In the genomic region with DNA sequence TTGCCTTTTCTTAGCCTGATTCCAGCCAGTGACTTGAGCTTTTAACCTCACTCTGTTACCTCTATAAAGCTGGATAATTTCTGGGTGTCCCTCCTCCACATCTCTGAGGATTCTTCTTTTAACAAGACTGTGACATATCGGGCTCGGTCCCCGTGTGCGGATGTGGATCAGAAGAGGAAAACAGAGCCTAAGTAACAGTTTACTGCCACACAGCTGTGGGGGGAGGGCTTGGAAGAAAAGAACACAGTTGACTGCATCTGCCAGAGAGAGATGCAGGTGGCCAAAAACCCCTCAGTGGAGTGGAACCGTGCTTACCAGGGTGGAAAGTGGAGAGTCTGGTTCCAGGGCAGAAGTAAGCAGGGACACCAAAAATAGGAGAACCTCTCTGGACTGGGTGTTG, we compare ENCODE assay signal across 20 mouse cellular contexts. TPM values are rescaled to one million over a fixed set of nuclear protein-coding genes. Genes with fewer than 3 reads are reported as not detected.
A peak's percentile ranks its signal among the peaks of the same experiment; 100 is the strongest.
DNase-seq lines count a peak whose midpoint lies in the region; ATAC-seq and TF ChIP-seq lines count a peak whose summit lies in the region.
"Had no signal": no experiment of that assay in that cellular context is flagged by ENCODE, and none has a peak within 500 bp of the region (broad histone marks: within the 10 kb centered on the region; RNA-seq: fewer than 3 reads in every experiment).

No protein-coding gene starts in this region.

- H3K4me1 ChIP-seq in heart, postnatal 0 days (ENCODE audit: control insufficient read depth, insufficient read depth) = no peaks in the 10 kb centered on the region
- H3K4me1 ChIP-seq in intestine, embryonic 15.5 days (replicated peaks) = no peaks in the 10 kb centered on the region
- H3K4me1 ChIP-seq: embryonic facial prominence, embryonic 15.5 days; forebrain, embryonic 12.5 days; limb, embryonic 10.5 days; liver, embryonic 13.5 days had no signal

- H3K4me3 ChIP-seq in heart, postnatal 0 days (ENCODE audit: low read depth, low read length) = peak overlapping the region; percentile 15; the same call in 1 of the 2 replicates
- no peak overlapping the region for H3K4me3 ChIP-seq in intestine, embryonic 15.5 days (replicated peaks)
- H3K4me3 ChIP-seq: embryonic facial prominence, embryonic 15.5 days; forebrain, embryonic 12.5 days; limb, embryonic 10.5 days; liver, embryonic 13.5 days; midbrain, embryonic 10.5 days had no signal

- no peak for DNase-seq in heart, postnatal 0 days (ENCODE audit: low spot score)
- DNase-seq in heart, postnatal 14 days = no peak
- peak; percentile 41 to 43 for DNase-seq in B cell, adult 2 months
- peak; percentile 62 for DNase-seq in naive thymus-derived CD4-positive, alpha-beta T cell, adult 2 months (ENCODE audit: low read depth)
- DNase-seq in thymus, postnatal 0 days (ENCODE audit: low spot score) = peak; percentile 91
- DNase-seq in cerebellum, adult 8-10 months = no peak
- no peak for DNase-seq in frontal cortex, postnatal 10 days (ENCODE audit: low spot score in 2 of 2)
- DNase-seq: adrenal gland, adult 8-10 months; cerebellum, adult 9-10 months; kidney, postnatal 25 days; liver, embryonic 13.5 days; lung, postnatal 14 days had no signal

- no peak for TF ChIP-seq CTCF in heart, postnatal 0 days (IDR thresholded peaks at IDR 0.05; ENCODE audit: low read depth)

- H3K27ac ChIP-seq in heart, postnatal 0 days (ENCODE audit: low read depth) = no peak overlapping the region
- no peak overlapping the region for H3K27ac ChIP-seq in intestine, embryonic 15.5 days
- H3K27ac ChIP-seq: embryonic facial prominence, embryonic 15.5 days; forebrain, embryonic 12.5 days; hindbrain, postnatal 0 days; limb, embryonic 10.5 days; liver, embryonic 13.5 days; midbrain, embryonic 10.5 days had no signal

- H3K9ac ChIP-seq in heart, postnatal 0 days (replicated peaks; ENCODE audit: low read depth, low read length) = no peak overlapping the region
- no peak overlapping the region for H3K9ac ChIP-seq in intestine, embryonic 15.5 days
- H3K9ac ChIP-seq: embryonic facial prominence, embryonic 15.5 days; forebrain, embryonic 12.5 days; liver, embryonic 13.5 days had no signal

- no peak for TF ChIP-seq EP300 in heart, postnatal 0 days (IDR thresholded peaks at IDR 0.05; ENCODE audit: low read depth)

- no peaks in the 10 kb centered on the region for H3K27me3 ChIP-seq in heart, postnatal 0 days (ENCODE audit: control insufficient read depth, insufficient read depth, low read length)
- H3K27me3 ChIP-seq in intestine, embryonic 15.5 days (replicated peaks) = no peaks in the 10 kb centered on the region
- H3K27me3 ChIP-seq: embryonic facial prominence, embryonic 15.5 days; forebrain, embryonic 12.5 days; liver, embryonic 13.5 days had no signal

- intact Hi-C loops in heart, postnatal 14 days (cut with DNase I) = no loop called here

- 85% methylated on average over 5 of the region's 5 CpGs for WGBS in heart, postnatal 0 days
- WGBS in intestine, embryonic 15.5 days = 90% methylated on average over 5 of the region's 5 CpGs

- no peak for ATAC-seq in heart, postnatal 0 days (ENCODE audit: insufficient read depth, low read depth)
- no peak for ATAC-seq in intestine, embryonic 15.5 days
- ATAC-seq: hindbrain, postnatal 0 days had no signal

- H3K36me3 ChIP-seq in heart, postnatal 0 days (replicated peaks; ENCODE audit: control insufficient read depth, insufficient read depth, low read length) = no peaks in the 10 kb centered on the region
- no peaks in the 10 kb centered on the region for H3K36me3 ChIP-seq in intestine, embryonic 15.5 days
- H3K36me3 ChIP-seq: embryonic facial prominence, embryonic 15.5 days; forebrain, embryonic 12.5 days; limb, embryonic 10.5 days; liver, embryonic 13.5 days; midbrain, embryonic 10.5 days had no signal

- no peak overlapping the region for H3K4me2 ChIP-seq in heart, postnatal 0 days (ENCODE audit: low read depth, low read length)
- H3K4me2 ChIP-seq in intestine, embryonic 15.5 days (replicated peaks) = no peak overlapping the region
- H3K4me2 ChIP-seq: embryonic facial prominence, embryonic 15.5 days; forebrain, embryonic 12.5 days; liver, embryonic 13.5 days had no signal

- H3K9me3 ChIP-seq in heart, postnatal 0 days (replicated peaks; ENCODE audit: control insufficient read depth, low read length) = no peaks in the 10 kb centered on the region
- H3K9me3 ChIP-seq in intestine, embryonic 15.5 days = no peaks in the 10 kb centered on the region
- H3K9me3 ChIP-seq: embryonic facial prominence, embryonic 15.5 days; forebrain, embryonic 12.5 days; limb, embryonic 10.5 days; liver, embryonic 13.5 days; midbrain, embryonic 10.5 days had no signal

RNA-seq across cellular contexts. Expression of gene Slamf6, which starts 1.9 kb away (rescaled TPM):
- 0.12 TPM in 1 of 2 replicates, not detected in the other for total RNA-seq in heart, postnatal 0 days (2014; rRNA removed; ENCODE audit: low replicate concordance)
- polyA plus RNA-seq in heart, postnatal 0 days (2015; fragmentation: Nextera tagmentation; extraction: Ambion mirVana) = 0.11 and 0.26 TPM in 2 replicates
- total RNA-seq in heart, postnatal 14 days (2021) = 1 to 10 TPM in 1 of 2 experiments, under 1 TPM in 1; 0.79 to 3.5 TPM
- polyA plus RNA-seq in thymus, postnatal 0 days (2015; fragmentation: Nextera tagmentation; extraction: Ambion mirVana) = 228 and 249 TPM in 2 replicates
- polyA plus RNA-seq in intestine, embryonic 15.5 days (2015; fragmentation: Nextera tagmentation; extraction: Ambion mirVana) = 0.88 TPM in 2 replicates
- total RNA-seq: gastrocnemius, adult 18-20 months; MEL had no signal
- polyA plus RNA-seq: forebrain, embryonic 12.5 days; limb, embryonic 10.5 days; midbrain, embryonic 10.5 days had no signal

RNA-seq across cellular contexts. Expression of gene Gm10521, which starts 23.7 kb away (rescaled TPM):
- 0.15 TPM in 1 of 2 replicates, not detected in the other for total RNA-seq in heart, postnatal 0 days (2014; rRNA removed; ENCODE audit: low replicate concordance)
- not detected in 2 replicates for polyA plus RNA-seq in heart, postnatal 0 days (2015; fragmentation: Nextera tagmentation; extraction: Ambion mirVana)
- total RNA-seq in heart, postnatal 14 days (2021) = under 1 TPM; 0.17 to 0.32 TPM
- 0.39 and 0.88 TPM in 2 replicates for polyA plus RNA-seq in thymus, postnatal 0 days (2015; fragmentation: Nextera tagmentation; extraction: Ambion mirVana)
- polyA plus RNA-seq in intestine, embryonic 15.5 days (2015; fragmentation: Nextera tagmentation; extraction: Ambion mirVana) = not detected in 2 replicates
- total RNA-seq: gastrocnemius, adult 18-20 months; hindbrain, postnatal 0 days had no signal
- polyA plus RNA-seq: embryonic facial prominence, embryonic 15.5 days; forebrain, embryonic 12.5 days; hindbrain, postnatal 0 days; limb, embryonic 10.5 days; liver, embryonic 13.5 days; midbrain, embryonic 10.5 days had no signal

Comparison
In these comparisons a context has a peak if more than half of its experiments do, and no peak if none do; other contexts are left out.
1. DNase-seq: peak in B cell, adult 2 months (2 of 2), naive thymus-derived CD4-positive, alpha-beta T cell, adult 2 months (single experiment) and thymus, postnatal 0 days (single experiment); none in heart, postnatal 0 days (single experiment), heart, postnatal 14 days (0 of 2), cerebellum, adult 8-10 months (single experiment) and frontal cortex, postnatal 10 days (0 of 2).
2. RNA of gene Slamf6, which starts 1.9 kb away (polyA plus RNA-seq): 228 to 249 TPM in thymus, postnatal 0 days; 0.88 TPM in intestine, embryonic 15.5 days and 0.11 to 0.26 TPM in heart, postnatal 0 days; every median in the first group is over 100 times any median in the second.